Mouse (Mus musculus): ENCODE measurements at regions not wholly inside any gene's neighbourhood (a gene's known extent, or its start where the extent isn't known, plus 50 kb on each side); places are given as distances from the start of the nearest gene placed in this dataset.

DNA sequence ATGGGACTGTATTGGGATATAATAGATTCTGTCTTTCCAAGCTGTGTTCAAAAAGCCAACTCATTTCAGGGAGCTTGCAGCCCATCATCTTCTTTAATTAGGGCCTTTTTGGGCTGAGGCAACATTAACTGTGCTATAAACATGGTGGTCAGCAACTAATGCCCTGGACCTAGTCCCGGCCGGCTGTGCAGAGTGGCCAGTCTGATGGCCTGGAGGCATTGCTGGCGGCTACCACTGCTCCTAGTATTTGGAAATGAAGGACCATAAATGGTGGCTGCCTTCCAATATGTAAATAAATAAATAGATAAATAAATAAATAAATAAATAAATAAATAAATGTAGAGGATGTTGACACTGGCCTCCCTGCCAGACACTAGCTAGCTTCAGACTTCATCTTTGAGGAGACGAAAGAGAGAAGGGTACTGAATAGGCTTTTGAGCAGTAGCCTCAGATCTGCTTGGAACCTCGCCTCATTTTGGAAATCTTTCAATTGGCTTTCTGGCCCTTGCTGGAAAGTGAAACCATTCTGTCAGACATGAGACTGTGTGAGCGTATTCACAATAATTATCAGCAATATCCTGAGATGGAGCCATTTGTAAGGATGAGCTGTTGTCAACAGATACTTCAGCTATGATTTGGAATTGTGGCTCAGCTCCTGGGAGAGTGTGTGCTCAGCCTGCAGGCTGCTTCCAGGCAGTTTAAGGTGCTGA lies 785.5 kb upstream of the Car8 start:
- TF ChIP-seq GATA1 (IDR thresholded peaks at IDR 0.05; ENCODE audit: borderline replicate concordance, low read length) (no peak), FLI1 (IDR thresholded peaks at IDR 0.05; ENCODE audit: low read length) (no peak)

Data from megakaryocyte, embryonic 14.5 days (primary cell).